Mouse (Mus musculus) 3T3-L1 (cell line): ENCODE measurements around the gene Gstt4.

ENCODE experiments used
- DNase-seq: peaks from one replicate; pipeline ENCODE4 v3.0.0-alpha.2; 2015; ENCODE audit warnings: low read depth, low spot score

Gene Gstt4

GRCm38 (mm10) chr10:75835761-75836531, 13.6 kb upstream of the Gstt4 start:
- DNase-seq, result no peak

- peak; percentile 46 for DNase-seq
These were observed 13.0 kb upstream of the Gstt4 start for GRCm38 (mm10) chr10:75835307-75835706.

GRCm38 (mm10) chr10:75834721-75835120, 12.4 kb upstream of the Gstt4 start:
- no peak for DNase-seq

- DNase-seq, result no peak
These were observed 11.9 kb upstream of the Gstt4 start for GRCm38 (mm10) chr10:75834250-75834649.

GRCm38 (mm10) chr10:75833456-75834080, 11.2 kb upstream of the Gstt4 start:
- no peak for DNase-seq

GRCm38 (mm10) chr10:75832272-75832895, 10.0 kb upstream of the Gstt4 start:
- peak; percentile 68 for DNase-seq

- no peak for DNase-seq
These were observed 7.9 kb upstream of the Gstt4 start for GRCm38 (mm10) chr10:75830275-75830670.

- DNase-seq, result no peak
These were observed 7.4 kb upstream of the Gstt4 start for GRCm38 (mm10) chr10:75829529-75830274.

GRCm38 (mm10) chr10:75828500-75828931, 6.2 kb upstream of the Gstt4 start:
- peak; percentile 81 for DNase-seq

GRCm38 (mm10) chr10:75827668-75828360, 5.5 kb upstream of the Gstt4 start:
- peak; percentile 95 for DNase-seq

GRCm38 (mm10) chr10:75824530-75824929, 2.2 kb upstream of the Gstt4 start:
- DNase-seq, result no peak

- no peak for DNase-seq
These were observed 1.4 kb upstream of the Gstt4 start for GRCm38 (mm10) chr10:75823782-75824181.

GRCm38 (mm10) chr10:75819882-75820281, 2.5 kb downstream of the Gstt4 start:
- no peak for DNase-seq

GRCm38 (mm10) chr10:75818641-75819040, 3.7 kb downstream of the Gstt4 start:
- no peak for DNase-seq

GRCm38 (mm10) chr10:75804217-75804616, 18.1 kb downstream of the Gstt4 start:
- no peak for DNase-seq

- peak; percentile 20 for DNase-seq
These were observed 24.1 kb downstream of the Gstt4 start, which contains the start of gene Gstt1 for GRCm38 (mm10) chr10:75798176-75798696. Gene Gstt1, minus strand, starts transcription at chr10:75798584.

GRCm38 (mm10) chr10:75797619-75798175, 24.6 kb downstream of the Gstt4 start:
- DNase-seq, result peak; percentile 42

GRCm38 (mm10) chr10:75796731-75797516, 25.4 kb downstream of the Gstt4 start:
- DNase-seq, result no peak

- peak; percentile 49 for DNase-seq
These were observed 27.5 kb downstream of the Gstt4 start for GRCm38 (mm10) chr10:75794880-75795279.

GRCm38 (mm10) chr10:75790773-75791172, 31.6 kb downstream of the Gstt4 start:
- DNase-seq, result no peak
